Mouse (Mus musculus) forebrain, embryonic 11.5 days (tissue): ENCODE data around the gene Ebi3. TPM values are rescaled to one million over a fixed set of nuclear protein-coding genes. Genes with fewer than 3 reads are reported as not detected.

Experiments used
- ATAC-seq: fragments of 200-750 bp; cut with Nextera tagmentation; replicated peaks from 2 replicates; pipeline ENCODE4 v1.8.0; 2017; ENCODE audit warnings: moderate TSS enrichment; ENCODE audit not compliant: low FRiP score
- DNase-seq: peaks from one replicate; pipeline ENCODE4 v3.0.0-alpha.2; 2017; ENCODE audit warnings: low spot score
- H3K27ac ChIP-seq: fragments of 300-500 bp; sonication (generic); 2 replicates; pipeline ENCODE4 v1.5.1; 2014; ENCODE audit warnings: low read depth, low read length
- H3K27me3 ChIP-seq: fragments of 300-500 bp; sonication (generic); 2 replicates; pipeline ENCODE4 v1.6.1; 2014; ENCODE audit warnings: mild to moderate bottlenecking, low read length, mixed read lengths; ENCODE audit not compliant: control insufficient read depth, insufficient read depth
- H3K36me3 ChIP-seq: fragments of 300-500 bp; sonication (generic); 2 replicates; pipeline ENCODE4 v1.6.1; 2014; ENCODE audit warnings: mild to moderate bottlenecking, low read length, moderate library complexity, mixed read lengths; ENCODE audit not compliant: control insufficient read depth, insufficient read depth
- H3K4me1 ChIP-seq: fragments of 300-500 bp; sonication (generic); replicated peaks from 2 replicates; pipeline ENCODE4 v1.6.1; 2014; ENCODE audit warnings: low read length, mixed read lengths; ENCODE audit not compliant: control insufficient read depth, insufficient read depth
- H3K4me2 ChIP-seq: fragments of 300-500 bp; sonication (generic); 2 replicates; pipeline ENCODE4 v1.6.1; 2014; ENCODE audit warnings: low read depth, mild to moderate bottlenecking, low read length, moderate library complexity, mixed read lengths; ENCODE audit not compliant: severe bottlenecking
- H3K4me3 ChIP-seq: fragments of 300-500 bp; sonication (generic); 2 replicates; pipeline ENCODE4 v1.5.1; 2014; ENCODE audit warnings: low read depth, low read length
- H3K9ac ChIP-seq: fragments of 300-500 bp; sonication (generic); 2 replicates; pipeline ENCODE4 v1.6.1; 2014; ENCODE audit warnings: low read length
- H3K9me3 ChIP-seq: fragments of 300-500 bp; sonication (generic); 2 replicates; pipeline ENCODE4 v1.6.1; 2016; ENCODE audit warnings: low read length, mixed read lengths; ENCODE audit not compliant: control insufficient read depth
- WGBS: fragments of 180-500 bp; shearing (Covaris S2); extraction: QIAGEN DNeasy Blood & Tissue Kit; methylation state at CpG from one replicate; pipeline ENCODE4 v1.1.7; 2014; 5-methylcytosine and 5-hydroxymethylcytosine counted together
- polyA plus RNA-seq: library from polyadenylated mRNA; unstranded; fragments of >200 nt; fragmentation: Nextera tagmentation; extraction: Ambion mirVana; gene quantifications from 2 replicates; pipeline ENCODE4 v1.2.1, GENCODE M21; 2014

The Ebi3 gene
- polyA plus RNA-seq, 1 experiment from 2014 or later, result 2.1 TPM

GRCm38 (mm10) chr17:55969966-55970891, 17.8 kb downstream of the Ebi3 start, which contains the start of gene Shd:
TSS of gene Shd (plus strand) at chr17:55970467.
- H3K27ac ChIP-seq, result peak within 1 kb of the TSS; percentile 75
- peaks cover 13% of the 10 kb centered on the region for H3K4me1 ChIP-seq
- H3K27me3 ChIP-seq, result no peaks in the 10 kb centered on the region
- no peaks in the 10 kb centered on the region for H3K9me3 ChIP-seq
- ATAC-seq (peak; percentile 80), DNase-seq (peak; percentile 90)
- peak within 1 kb of the TSS; percentile 85 for H3K9ac ChIP-seq
- H3K4me3 ChIP-seq, result peak within 1 kb of the TSS; percentile 57
- peak within 1 kb of the TSS; percentile 91 for H3K4me2 ChIP-seq
- WGBS, result 7% methylated on average over 55 of the region's 55 CpGs
- peaks cover 2% of the 10 kb centered on the region; the same call in 1 of the 2 replicates for H3K36me3 ChIP-seq

- DNase-seq (no peak), ATAC-seq (no peak)
- Histone ChIP-seq H3K9ac (peak overlapping the region; percentile 85), H3K4me2 (peak overlapping the region; percentile 91), H3K4me3 (peak overlapping the region; percentile 57), H3K9me3 (no peaks in the 10 kb centered on the region), H3K27me3 (no peaks in the 10 kb centered on the region), H3K27ac (no peak overlapping the region), H3K4me1 (peaks cover 13% of the 10 kb centered on the region), H3K36me3 (no peaks in the 10 kb centered on the region)
- 23% methylated on average over 22 of the region's 22 CpGs for WGBS
Measured at GRCm38 (mm10) chr17:55971453-55971852, 19.0 kb downstream of the Ebi3 start.

- H3K4me3 ChIP-seq, result no peak overlapping the region
- ATAC-seq (peak; percentile 69), DNase-seq (peak; percentile 86)
- no peak overlapping the region for H3K27ac ChIP-seq
- H3K9ac ChIP-seq, result no peak overlapping the region
- H3K9me3 ChIP-seq, result no peaks in the 10 kb centered on the region
- H3K36me3 ChIP-seq, result no peaks in the 10 kb centered on the region
- no peaks in the 10 kb centered on the region for H3K27me3 ChIP-seq
- WGBS, result 20% methylated on average over 13 of the region's 13 CpGs
- H3K4me1 ChIP-seq, result peaks cover 3% of the 10 kb centered on the region
- no peak overlapping the region for H3K4me2 ChIP-seq
Measured at GRCm38 (mm10) chr17:55976255-55976862, 23.9 kb downstream of the Ebi3 start.

GRCm38 (mm10) chr17:55977301-55977700, 24.9 kb downstream of the Ebi3 start:
- DNase-seq, result no peak
- no peak overlapping the region for H3K27ac ChIP-seq
- H3K36me3 ChIP-seq, result no peaks in the 10 kb centered on the region
- H3K4me3 ChIP-seq, result no peak overlapping the region
- WGBS, result 59% methylated on average over 3 of the region's 3 CpGs
- ATAC-seq, result no peak
- no peaks in the 10 kb centered on the region for H3K27me3 ChIP-seq
- H3K4me1 ChIP-seq, result no peaks in the 10 kb centered on the region
- no peak overlapping the region for H3K4me2 ChIP-seq
- no peaks in the 10 kb centered on the region for H3K9me3 ChIP-seq
- H3K9ac ChIP-seq, result no peak overlapping the region

- Histone ChIP-seq H3K4me3 (peak within 1 kb of the TSS; percentile 57), H3K9me3 (no peaks in the 10 kb centered on the region), H3K4me1 (no peaks in the 10 kb centered on the region), H3K4me2 (peak within 1 kb of the TSS; percentile 77), H3K9ac (peak within 1 kb of the TSS; percentile 71), H3K27ac (no peak within 1 kb of the TSS), H3K36me3 (no peaks in the 10 kb centered on the region), H3K27me3 (no peaks in the 10 kb centered on the region)
- ATAC-seq (peak; percentile 92), DNase-seq (peak; percentile 92)
- 8% methylated on average over 35 of the region's 35 CpGs for WGBS
Measured at GRCm38 (mm10) chr17:55986030-55986961, 33.9 kb downstream of the Ebi3 start, which contains the start of gene Fsd1. TSS of gene Fsd1 (plus strand) at chr17:55986509.

- DNase-seq, result no peak
- no peak for ATAC-seq
- Histone ChIP-seq H3K27ac (no peak overlapping the region), H3K36me3 (no peaks in the 10 kb centered on the region), H3K4me1 (no peaks in the 10 kb centered on the region), H3K4me3 (no peak overlapping the region), H3K27me3 (no peaks in the 10 kb centered on the region), H3K9ac (no peak overlapping the region), H3K9me3 (no peaks in the 10 kb centered on the region), H3K4me2 (no peak overlapping the region)
- WGBS, result 85% methylated on average over 8 of the region's 8 CpGs
Measured at GRCm38 (mm10) chr17:55990278-55990898, 37.9 kb downstream of the Ebi3 start.

GRCm38 (mm10) chr17:55996007-55996406, 43.6 kb downstream of the Ebi3 start:
- DNase-seq (no peak), ATAC-seq (no peak)
- no peak overlapping the region for H3K9ac ChIP-seq
- no peak overlapping the region for H3K27ac ChIP-seq
- H3K4me3 ChIP-seq, result no peak overlapping the region
- no peak overlapping the region for H3K4me2 ChIP-seq
- H3K27me3 ChIP-seq, result peaks cover 5% of the 10 kb centered on the region; the same call in 1 of the 2 replicates
- 0 out of 2 replicates have a peak, but pooled peaks cover 2% of the 10 kb centered on the region for H3K4me1 ChIP-seq
- no peaks in the 10 kb centered on the region; the same call in 1 of the 2 replicates for H3K36me3 ChIP-seq
- H3K9me3 ChIP-seq, result no peaks in the 10 kb centered on the region; the same call in 1 of the 2 replicates
- 90% methylated on average over 15 of the region's 15 CpGs for WGBS
